ENCODE assay signal across 22 mouse cellular contexts in genomic region chr14:121294484-121294883, GRCm38 (mm10).
DNase-seq lines count a peak whose midpoint lies in the region; ATAC-seq lines count a peak whose summit lies in the region.
"Had no signal": no experiment of that assay in that cellular context is flagged by ENCODE, and none has a peak within 500 bp of the region (broad histone marks: within the 10 kb centered on the region; RNA-seq: fewer than 3 reads in every experiment).

No protein-coding gene starts in this region.

- H3K4me2 ChIP-seq in heart, embryonic 16.5 days (ENCODE audit: low read depth, low read length), result no peak overlapping the region
- no peak overlapping the region for H3K4me2 ChIP-seq in lung, embryonic 16.5 days (ENCODE audit: low read depth, low read length)
- H3K4me2 ChIP-seq: embryonic facial prominence, embryonic 13.5 days; embryonic facial prominence, embryonic 15.5 days; forebrain, embryonic 12.5 days had no signal

- peaks cover 45% of the 10 kb centered on the region for H3K36me3 ChIP-seq in heart, embryonic 16.5 days (ENCODE audit: control insufficient read depth, insufficient read depth)
- H3K36me3 ChIP-seq in heart, embryonic 10.5 days, result peaks cover 81% of the 10 kb centered on the region
- H3K36me3 ChIP-seq in lung, embryonic 16.5 days (ENCODE audit: control insufficient read depth, insufficient read depth, low read length), result peaks cover 28% of the 10 kb centered on the region

- peak; percentile 26; the same call in 1 of the 2 replicates for ATAC-seq in heart, embryonic 16.5 days (replicated peaks; ENCODE audit: extremely low read depth, insufficient read depth, low FRiP score)
- ATAC-seq in lung, embryonic 16.5 days (ENCODE audit: low read depth), result peak; percentile 64; the same call in 1 of the 2 replicates
- ATAC-seq: forebrain, embryonic 14.5 days had no signal

- H3K4me3 ChIP-seq in heart, embryonic 16.5 days (ENCODE audit: low read length), result no peak overlapping the region
- H3K4me3 ChIP-seq in heart, embryonic 10.5 days, result no peak overlapping the region
- H3K4me3 ChIP-seq in lung, embryonic 16.5 days (ENCODE audit: low read length), result no peak overlapping the region
- H3K4me3 ChIP-seq: embryonic facial prominence, embryonic 13.5 days; embryonic facial prominence, embryonic 15.5 days; erythroblast, embryonic 14.5 days; forebrain, embryonic 10.5 days; forebrain, embryonic 12.5 days had no signal

- H3K27me3 ChIP-seq in heart, embryonic 16.5 days (ENCODE audit: control insufficient read depth, insufficient read depth, low read length), result no peaks in the 10 kb centered on the region
- no peaks in the 10 kb centered on the region for H3K27me3 ChIP-seq in heart, embryonic 10.5 days (ENCODE audit: insufficient read depth, poor library complexity, severe bottlenecking)
- no peaks in the 10 kb centered on the region for H3K27me3 ChIP-seq in lung, embryonic 16.5 days (ENCODE audit: control insufficient read depth, insufficient read depth, low read depth, low read length)
- H3K27me3 ChIP-seq: embryonic facial prominence, embryonic 13.5 days; embryonic facial prominence, embryonic 15.5 days; forebrain, embryonic 12.5 days had no signal

- WGBS in heart, embryonic 16.5 days, result 66% methylated on average over 12 of the region's 12 CpGs
- WGBS in heart, embryonic 10.5 days, result 76% methylated on average over 12 of the region's 12 CpGs
- 56% methylated on average over 12 of the region's 12 CpGs for WGBS in lung, embryonic 16.5 days

- peaks cover 3% of the 10 kb centered on the region; the same call in 1 of the 2 replicates for H3K4me1 ChIP-seq in heart, embryonic 16.5 days (ENCODE audit: control insufficient read depth, insufficient read depth, low read length)
- H3K4me1 ChIP-seq in heart, embryonic 10.5 days, result peaks cover 13% of the 10 kb centered on the region; the same call in 1 of the 2 replicates
- H3K4me1 ChIP-seq in lung, embryonic 16.5 days (replicated peaks; ENCODE audit: control insufficient read depth, insufficient read depth, low read length), result 0 out of 2 replicates have a peak, but pooled peaks cover 3% of the 10 kb centered on the region
- H3K4me1 ChIP-seq: embryonic facial prominence, embryonic 13.5 days; embryonic facial prominence, embryonic 15.5 days; forebrain, embryonic 10.5 days; forebrain, embryonic 12.5 days had no signal

- DNase-seq in heart, embryonic 10.5 days (ENCODE audit: low spot score), result no peak
- DNase-seq in lung, postnatal 25 days (ENCODE audit: low spot score), result no peak
- peak; percentile 31 for DNase-seq in lung, postnatal 36 days
- DNase-seq in lung, postnatal 4 days, result no peak
- DNase-seq: adrenal gland, adult 2 months; adrenal gland, postnatal 10 days; adrenal gland, postnatal 25 days; cerebellum, adult 11 months; cerebellum, adult 18-20 months; cerebellum, adult 8-10 months; cerebellum, adult 9-11 months; cerebellum, postnatal 14 days; cerebellum, postnatal 36 days; embryo, embryonic 11 days had no signal

- H3K9ac ChIP-seq in heart, embryonic 16.5 days (ENCODE audit: low read length), result no peak overlapping the region
- H3K9ac ChIP-seq in lung, embryonic 16.5 days (ENCODE audit: low read length), result no peak overlapping the region
- H3K9ac ChIP-seq: embryonic facial prominence, embryonic 13.5 days; embryonic facial prominence, embryonic 15.5 days; forebrain, embryonic 12.5 days had no signal

- H3K9me3 ChIP-seq in heart, embryonic 16.5 days (replicated peaks; ENCODE audit: control insufficient read depth, low read length), result no peaks in the 10 kb centered on the region
- no peaks in the 10 kb centered on the region for H3K9me3 ChIP-seq in heart, embryonic 10.5 days
- H3K9me3 ChIP-seq in lung, embryonic 16.5 days (ENCODE audit: control insufficient read depth, low read length), result no peaks in the 10 kb centered on the region
- H3K9me3 ChIP-seq: embryonic facial prominence, embryonic 13.5 days; embryonic facial prominence, embryonic 15.5 days; forebrain, embryonic 10.5 days; forebrain, embryonic 12.5 days had no signal

- H3K27ac ChIP-seq in heart, embryonic 16.5 days (ENCODE audit: low read length), result no peak overlapping the region
- H3K27ac ChIP-seq in heart, embryonic 10.5 days, result no peak overlapping the region
- no peak overlapping the region for H3K27ac ChIP-seq in lung, embryonic 16.5 days (ENCODE audit: low read length)
- H3K27ac ChIP-seq: embryonic facial prominence, embryonic 13.5 days; embryonic facial prominence, embryonic 15.5 days; forebrain, embryonic 10.5 days; forebrain, embryonic 12.5 days had no signal
